Mouse (Mus musculus): ENCODE results near the gene Stim2. TPM values are rescaled to one million over a fixed set of nuclear protein-coding genes. Genes with fewer than 3 reads are reported as not detected.
A peak's percentile ranks its signal among the peaks of the same experiment; 100 is the strongest.

Gene Stim2
- polyA plus RNA-seq (2015; fragmentation: Nextera tagmentation; extraction: Ambion mirVana) = 23.0 and 26.8 TPM in 2 replicates

DNA sequence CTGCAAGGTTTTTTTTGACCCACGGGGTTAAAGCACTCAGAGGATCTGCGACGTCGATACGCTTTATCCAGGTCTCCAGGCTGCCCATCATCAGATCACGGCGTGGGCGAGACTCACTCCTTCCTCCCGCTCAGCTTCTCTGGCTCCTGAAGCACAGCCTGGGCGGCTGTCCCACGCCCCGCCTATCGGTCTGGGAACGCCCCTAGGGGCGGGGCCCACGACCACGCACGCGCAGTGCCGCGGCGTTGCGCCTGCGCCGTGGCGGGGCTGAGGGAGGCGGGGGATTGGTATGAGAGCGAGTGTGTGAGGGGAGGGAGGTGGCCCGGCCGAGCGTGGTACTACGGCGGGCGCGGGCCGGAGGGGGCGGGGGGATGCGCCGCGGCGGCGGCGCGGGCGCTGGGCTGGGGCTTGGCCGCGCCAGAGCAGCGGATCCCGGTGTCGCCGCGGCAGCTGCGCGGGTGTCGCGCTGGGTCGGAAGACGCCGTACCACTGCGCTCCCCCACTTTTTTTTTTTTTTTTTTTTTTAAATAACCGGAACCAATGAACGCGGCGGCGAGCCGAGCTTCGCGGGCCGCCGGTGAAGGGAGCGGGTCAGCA lies at the start of gene Stim2:
Gene Stim2, plus strand, starts transcription at position 354 of the 597 bp plus-strand sequence.
- H3K27me3 ChIP-seq (replicated peaks; ENCODE audit: control insufficient read depth, insufficient read depth, low read length) = no peaks in the 10 kb centered on the region
- peak; percentile 96 for ATAC-seq
- peak within 1 kb of the TSS; percentile 93 for H3K27ac ChIP-seq (ENCODE audit: low read depth, low read length)
- peak within 1 kb of the TSS; percentile 79 for H3K4me2 ChIP-seq (ENCODE audit: low read length)
- H3K4me3 ChIP-seq (ENCODE audit: low read length) = peak within 1 kb of the TSS; percentile 94
- no peaks in the 10 kb centered on the region for H3K9me3 ChIP-seq (ENCODE audit: control insufficient read depth, low read length)
- H3K36me3 ChIP-seq (ENCODE audit: control insufficient read depth, insufficient read depth, low read length) = no peaks in the 10 kb centered on the region
- H3K4me1 ChIP-seq (ENCODE audit: control insufficient read depth, insufficient read depth, low read depth, low read length) = peaks cover 13% of the 10 kb centered on the region
- WGBS = under 1% methylated on average over 45 of the region's 71 CpGs
- H3K9ac ChIP-seq (ENCODE audit: low read depth, low read length) = peak within 1 kb of the TSS; percentile 93

DNA sequence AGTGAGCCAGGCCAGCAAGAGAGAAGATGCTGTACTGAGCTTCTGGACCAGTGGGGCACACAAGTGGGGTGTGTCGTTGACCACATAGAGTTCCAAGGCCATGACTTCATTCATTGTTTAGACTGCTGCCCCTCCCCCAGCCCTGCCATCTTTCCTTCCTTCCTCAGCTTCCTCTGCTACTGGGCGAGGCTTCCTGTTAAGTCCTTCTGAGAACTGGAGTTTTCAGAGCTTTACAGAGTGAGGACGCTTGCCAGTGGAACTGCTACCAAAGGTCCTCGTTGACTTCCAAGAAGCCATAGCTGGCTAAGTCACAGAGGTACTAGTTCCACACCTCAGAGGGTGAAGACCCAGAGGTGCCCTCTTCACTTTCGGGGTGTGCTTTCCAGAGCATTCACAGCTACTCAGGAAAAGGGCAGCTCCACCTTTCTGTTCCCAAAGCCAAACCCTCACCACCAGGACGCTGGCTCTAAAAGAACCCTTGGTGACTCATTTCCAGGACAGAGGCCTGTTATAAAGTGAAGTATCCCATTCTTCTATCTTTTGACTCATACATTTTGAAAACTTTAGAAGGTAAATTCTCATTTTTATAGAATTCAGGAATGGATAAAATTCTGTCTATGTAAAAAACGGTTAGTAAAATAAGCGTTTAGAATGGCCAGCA lies 49.6 kb upstream of the Stim2 start:
- WGBS = 86% methylated on average over 8 of the region's 8 CpGs
- H3K36me3 ChIP-seq (ENCODE audit: control insufficient read depth, insufficient read depth, low read length) = no peaks in the 10 kb centered on the region

GRCm38 (mm10) chr5:53950189-53950588 lies 48.1 kb upstream of the Stim2 start:
- H3K4me3 ChIP-seq (ENCODE audit: low read length) = no peak overlapping the region
- 57% methylated on average over 7 of the region's 7 CpGs for WGBS
- H3K9ac ChIP-seq (ENCODE audit: low read depth, low read length) = no peak overlapping the region
- no peak for ATAC-seq
- H3K4me1 ChIP-seq (ENCODE audit: control insufficient read depth, insufficient read depth, low read depth, low read length) = no peaks in the 10 kb centered on the region
- no peak overlapping the region for H3K4me2 ChIP-seq (ENCODE audit: low read length)
- no peaks in the 10 kb centered on the region for H3K36me3 ChIP-seq (ENCODE audit: control insufficient read depth, insufficient read depth, low read length)
- no peaks in the 10 kb centered on the region for H3K9me3 ChIP-seq (ENCODE audit: control insufficient read depth, low read length)
- H3K27me3 ChIP-seq (replicated peaks; ENCODE audit: control insufficient read depth, insufficient read depth, low read length) = no peaks in the 10 kb centered on the region
- no peak overlapping the region for H3K27ac ChIP-seq (ENCODE audit: low read depth, low read length)

More for the DNA sequence above, 49.6 kb upstream of the Stim2 start:
- no peak for ATAC-seq
- H3K9me3 ChIP-seq (ENCODE audit: control insufficient read depth, low read length) = no peaks in the 10 kb centered on the region
- no peak overlapping the region for H3K9ac ChIP-seq (ENCODE audit: low read depth, low read length)
- H3K4me1 ChIP-seq (ENCODE audit: control insufficient read depth, insufficient read depth, low read depth, low read length) = no peaks in the 10 kb centered on the region
- H3K4me2 ChIP-seq (ENCODE audit: low read length) = no peak overlapping the region
- H3K27me3 ChIP-seq (replicated peaks; ENCODE audit: control insufficient read depth, insufficient read depth, low read length) = no peaks in the 10 kb centered on the region
- H3K27ac ChIP-seq (ENCODE audit: low read depth, low read length) = no peak overlapping the region
- no peak overlapping the region for H3K4me3 ChIP-seq (ENCODE audit: low read length)

DNA sequence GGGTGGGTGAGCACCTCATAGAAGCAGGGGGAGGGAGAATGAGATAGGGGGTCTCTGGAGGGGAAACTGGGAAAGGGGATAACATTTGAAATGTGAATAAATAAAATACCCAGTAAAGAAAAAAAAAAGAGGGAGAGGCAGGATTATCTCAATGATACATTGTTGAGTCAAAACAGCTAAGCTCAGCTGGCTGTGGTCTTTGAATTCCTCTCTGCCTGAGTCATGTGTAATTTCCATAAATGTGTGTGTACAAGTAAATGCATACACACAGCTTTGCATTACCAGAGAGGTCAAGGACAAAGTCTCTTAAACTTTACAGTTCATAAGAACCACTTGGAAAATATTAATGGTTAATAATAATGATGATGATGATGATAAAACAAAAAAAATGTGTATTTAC lies 45.1 kb upstream of the Stim2 start:
- H3K4me3 ChIP-seq (ENCODE audit: low read length) = no peak overlapping the region
- no peaks in the 10 kb centered on the region for H3K9me3 ChIP-seq (ENCODE audit: control insufficient read depth, low read length)
- H3K27me3 ChIP-seq (replicated peaks; ENCODE audit: control insufficient read depth, insufficient read depth, low read length) = no peaks in the 10 kb centered on the region
- H3K36me3 ChIP-seq (ENCODE audit: control insufficient read depth, insufficient read depth, low read length) = no peaks in the 10 kb centered on the region
- no peaks in the 10 kb centered on the region for H3K4me1 ChIP-seq (ENCODE audit: control insufficient read depth, insufficient read depth, low read depth, low read length)
- no peak overlapping the region for H3K27ac ChIP-seq (ENCODE audit: low read depth, low read length)
- no peak overlapping the region for H3K9ac ChIP-seq (ENCODE audit: low read depth, low read length)
- H3K4me2 ChIP-seq (ENCODE audit: low read length) = no peak overlapping the region
- ATAC-seq = no peak

- H3K4me1 ChIP-seq (ENCODE audit: control insufficient read depth, insufficient read depth, low read depth, low read length) = no peaks in the 10 kb centered on the region
- ATAC-seq = no peak
- 94% methylated on average over 2 of the region's 2 CpGs for WGBS
- no peak overlapping the region for H3K27ac ChIP-seq (ENCODE audit: low read depth, low read length)
- no peaks in the 10 kb centered on the region for H3K27me3 ChIP-seq (replicated peaks; ENCODE audit: control insufficient read depth, insufficient read depth, low read length)
- no peaks in the 10 kb centered on the region for H3K36me3 ChIP-seq (ENCODE audit: control insufficient read depth, insufficient read depth, low read length)
- H3K4me3 ChIP-seq (ENCODE audit: low read length) = no peak overlapping the region
- H3K9me3 ChIP-seq (ENCODE audit: control insufficient read depth, low read length) = no peaks in the 10 kb centered on the region
- H3K9ac ChIP-seq (ENCODE audit: low read depth, low read length) = no peak overlapping the region
- H3K4me2 ChIP-seq (ENCODE audit: low read length) = no peak overlapping the region
Observed at GRCm38 (mm10) chr5:53953797-53954196, 44.5 kb upstream of the Stim2 start.

- Histone ChIP-seq H3K4me1 (ENCODE audit: control insufficient read depth, insufficient read depth, low read depth, low read length) (no peaks in the 10 kb centered on the region), H3K4me2 (ENCODE audit: low read length) (no peak overlapping the region), H3K9me3 (ENCODE audit: control insufficient read depth, low read length) (no peaks in the 10 kb centered on the region), H3K4me3 (ENCODE audit: low read length) (no peak overlapping the region), H3K27ac (ENCODE audit: low read depth, low read length) (no peak overlapping the region), H3K9ac (ENCODE audit: low read depth, low read length) (no peak overlapping the region), H3K36me3 (ENCODE audit: control insufficient read depth, insufficient read depth, low read length) (no peaks in the 10 kb centered on the region), H3K27me3 (replicated peaks; ENCODE audit: control insufficient read depth, insufficient read depth, low read length) (no peaks in the 10 kb centered on the region)
- ATAC-seq = no peak
- WGBS = 84% methylated on average over 2 of the region's 2 CpGs
Observed at GRCm38 (mm10) chr5:53955966-53956365, 42.3 kb upstream of the Stim2 start.

DNA sequence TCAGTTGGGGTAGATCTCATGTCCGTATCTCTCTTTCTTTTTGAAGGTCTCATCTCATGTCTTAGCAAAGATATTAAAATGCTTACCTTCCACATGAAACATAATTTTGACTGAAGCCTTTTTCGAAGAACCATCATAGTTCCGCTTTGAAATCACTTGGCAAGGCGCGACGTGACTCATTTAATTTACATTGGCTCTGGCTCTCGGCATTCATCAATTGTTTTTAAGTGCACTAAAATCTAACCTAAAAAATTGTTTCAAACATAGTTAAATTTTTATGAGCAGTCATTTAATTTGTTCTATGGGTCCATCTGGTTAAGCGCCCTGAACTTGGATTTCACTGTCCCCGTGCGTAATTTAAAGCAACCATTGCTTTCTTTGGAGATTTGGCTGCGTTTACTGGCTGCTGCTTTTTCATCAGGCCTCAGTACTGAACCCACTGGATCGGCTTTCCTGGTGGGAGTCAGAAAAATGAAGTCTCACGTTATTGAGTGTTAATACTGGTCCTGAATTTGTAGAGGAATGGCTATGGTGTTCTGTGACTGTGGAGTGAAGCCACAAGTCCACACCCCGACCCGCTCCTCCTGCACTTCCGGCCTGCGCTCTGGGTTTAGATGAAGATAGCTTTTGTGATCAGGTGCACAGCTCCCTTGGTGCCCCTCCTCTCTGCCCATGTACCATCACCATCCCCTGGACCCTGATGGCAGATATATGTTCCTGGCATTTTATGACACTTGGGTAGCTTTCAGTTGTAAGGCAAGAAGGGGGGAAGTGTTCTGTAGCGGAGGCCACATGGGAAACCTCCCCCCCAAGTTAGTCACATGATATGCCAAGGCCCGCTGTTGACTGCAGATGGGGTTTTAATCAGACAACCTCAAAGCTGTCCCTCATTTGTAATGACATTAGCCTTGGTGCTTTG lies 41.6 kb upstream of the Stim2 start:
- no peak overlapping the region for H3K9ac ChIP-seq (ENCODE audit: low read depth, low read length)
- H3K9me3 ChIP-seq (ENCODE audit: control insufficient read depth, low read length) = no peaks in the 10 kb centered on the region
- no peak for ATAC-seq
- H3K4me3 ChIP-seq (ENCODE audit: low read length) = no peak overlapping the region
- H3K4me2 ChIP-seq (ENCODE audit: low read length) = no peak overlapping the region
- no peaks in the 10 kb centered on the region for H3K27me3 ChIP-seq (replicated peaks; ENCODE audit: control insufficient read depth, insufficient read depth, low read length)
- no peak overlapping the region for H3K27ac ChIP-seq (ENCODE audit: low read depth, low read length)
- WGBS = 85% methylated on average over 19 of the region's 19 CpGs
- H3K36me3 ChIP-seq (ENCODE audit: control insufficient read depth, insufficient read depth, low read length) = no peaks in the 10 kb centered on the region
- H3K4me1 ChIP-seq (ENCODE audit: control insufficient read depth, insufficient read depth, low read depth, low read length) = no peaks in the 10 kb centered on the region

GRCm38 (mm10) chr5:53957348-53957747 lies 41.0 kb upstream of the Stim2 start:
- Histone ChIP-seq H3K27me3 (replicated peaks; ENCODE audit: control insufficient read depth, insufficient read depth, low read length) (no peaks in the 10 kb centered on the region), H3K9ac (ENCODE audit: low read depth, low read length) (no peak overlapping the region), H3K4me1 (ENCODE audit: control insufficient read depth, insufficient read depth, low read depth, low read length) (no peaks in the 10 kb centered on the region), H3K9me3 (ENCODE audit: control insufficient read depth, low read length) (no peaks in the 10 kb centered on the region), H3K36me3 (ENCODE audit: control insufficient read depth, insufficient read depth, low read length) (no peaks in the 10 kb centered on the region), H3K4me3 (ENCODE audit: low read length) (no peak overlapping the region), H3K4me2 (ENCODE audit: low read length) (no peak overlapping the region), H3K27ac (ENCODE audit: low read depth, low read length) (no peak overlapping the region)
- ATAC-seq = no peak
- WGBS = 73% methylated on average over 6 of the region's 6 CpGs

DNA sequence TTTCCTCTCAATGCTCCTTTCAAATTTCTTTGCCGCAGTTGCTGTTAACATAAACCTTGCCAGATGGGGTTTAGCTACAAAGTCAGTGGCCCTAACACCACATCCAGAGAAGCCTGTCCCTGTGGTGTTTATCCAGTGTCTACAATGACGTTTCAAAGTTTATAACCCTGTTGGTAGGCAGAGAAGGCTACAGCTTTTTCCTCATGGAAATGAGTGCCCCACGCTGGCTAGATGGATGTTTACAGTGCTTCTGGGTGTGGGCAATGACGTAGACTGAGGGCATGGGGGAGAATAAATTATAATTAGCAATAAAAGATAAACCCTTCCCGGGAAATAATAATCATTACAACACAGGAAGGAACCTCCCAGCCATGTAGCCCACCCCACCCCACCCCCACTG lies 37.1 kb upstream of the Stim2 start:
- no peaks in the 10 kb centered on the region for H3K4me1 ChIP-seq (ENCODE audit: control insufficient read depth, insufficient read depth, low read depth, low read length)
- H3K9me3 ChIP-seq (ENCODE audit: control insufficient read depth, low read length) = no peaks in the 10 kb centered on the region
- H3K9ac ChIP-seq (ENCODE audit: low read depth, low read length) = no peak overlapping the region
- 70% methylated on average over 5 of the region's 5 CpGs for WGBS
- H3K27me3 ChIP-seq (replicated peaks; ENCODE audit: control insufficient read depth, insufficient read depth, low read length) = no peaks in the 10 kb centered on the region
- no peaks in the 10 kb centered on the region for H3K36me3 ChIP-seq (ENCODE audit: control insufficient read depth, insufficient read depth, low read length)
- H3K4me3 ChIP-seq (ENCODE audit: low read length) = no peak overlapping the region
- no peak overlapping the region for H3K27ac ChIP-seq (ENCODE audit: low read depth, low read length)
- ATAC-seq = no peak
- no peak overlapping the region for H3K4me2 ChIP-seq (ENCODE audit: low read length)

All from hindbrain, embryonic 16.5 days (tissue).